Mouse (Mus musculus) skeletal muscle tissue, adult 2 months (tissue): ENCODE results near the gene Eif2a.
A peak's percentile ranks its signal among the peaks of the same experiment; 100 is the strongest.

Experiments
- DNase-seq: peaks from one replicate; pipeline ENCODE4 v3.0.0-alpha.2; 2012; ENCODE audit warnings: low read depth, low spot score

Gene Eif2a

GRCm38 (mm10) chr3:58525652-58526407, at the start of gene Eif2a, which contains the start of gene Serp1:
Gene Eif2a (plus strand): TSS chr3:58525821.
Gene Serp1 (minus strand): TSS chr3:58525892.
- peak; percentile 98 for DNase-seq

- DNase-seq: no peak
Observed at GRCm38 (mm10) chr3:58478755-58479455, 46.7 kb upstream of the Eif2a start.

- DNase-seq: no peak
Observed at GRCm38 (mm10) chr3:58485883-58486282, 39.7 kb upstream of the Eif2a start.

GRCm38 (mm10) chr3:58487121-58487520, 38.5 kb upstream of the Eif2a start:
- DNase-seq: no peak

- no peak for DNase-seq
Observed at GRCm38 (mm10) chr3:58487999-58488775, 37.4 kb upstream of the Eif2a start.

GRCm38 (mm10) chr3:58490787-58491186, 34.8 kb upstream of the Eif2a start:
- DNase-seq: no peak

GRCm38 (mm10) chr3:58493621-58494020, 32.0 kb upstream of the Eif2a start:
- DNase-seq: no peak

GRCm38 (mm10) chr3:58501961-58502360, 23.7 kb upstream of the Eif2a start:
- no peak for DNase-seq

- DNase-seq: no peak
Observed at GRCm38 (mm10) chr3:58503720-58504333, 21.8 kb upstream of the Eif2a start.

GRCm38 (mm10) chr3:58504676-58505075, 20.9 kb upstream of the Eif2a start:
- DNase-seq: no peak

- no peak for DNase-seq
Observed at GRCm38 (mm10) chr3:58508020-58508750, 17.4 kb upstream of the Eif2a start.

GRCm38 (mm10) chr3:58511581-58511980, 14.0 kb upstream of the Eif2a start:
- no peak for DNase-seq

GRCm38 (mm10) chr3:58512740-58513139, 12.9 kb upstream of the Eif2a start:
- no peak for DNase-seq

- DNase-seq: no peak
Observed at GRCm38 (mm10) chr3:58513483-58513882, 12.1 kb upstream of the Eif2a start.

GRCm38 (mm10) chr3:58515947-58516601, 9.5 kb upstream of the Eif2a start:
- no peak for DNase-seq

GRCm38 (mm10) chr3:58516602-58516976, 9.0 kb upstream of the Eif2a start:
- DNase-seq: no peak

GRCm38 (mm10) chr3:58517258-58517657, 8.4 kb upstream of the Eif2a start:
- no peak for DNase-seq

GRCm38 (mm10) chr3:58517800-58518199, 7.8 kb upstream of the Eif2a start:
- no peak for DNase-seq

- DNase-seq: no peak
Observed at GRCm38 (mm10) chr3:58518962-58519361, 6.7 kb upstream of the Eif2a start.

- no peak for DNase-seq
Observed at GRCm38 (mm10) chr3:58519536-58519935, 6.1 kb upstream of the Eif2a start.

- no peak for DNase-seq
Observed at GRCm38 (mm10) chr3:58520286-58520685, 5.3 kb upstream of the Eif2a start.
